Mouse (Mus musculus): ENCODE measurements around the gene Dst. TPM values are rescaled to one million over a fixed set of nuclear protein-coding genes. Genes with fewer than 3 reads are reported as not detected.

The Dst gene
- polyA plus RNA-seq, 1 experiment from 2014 or later, result 24.3 TPM

DNA sequence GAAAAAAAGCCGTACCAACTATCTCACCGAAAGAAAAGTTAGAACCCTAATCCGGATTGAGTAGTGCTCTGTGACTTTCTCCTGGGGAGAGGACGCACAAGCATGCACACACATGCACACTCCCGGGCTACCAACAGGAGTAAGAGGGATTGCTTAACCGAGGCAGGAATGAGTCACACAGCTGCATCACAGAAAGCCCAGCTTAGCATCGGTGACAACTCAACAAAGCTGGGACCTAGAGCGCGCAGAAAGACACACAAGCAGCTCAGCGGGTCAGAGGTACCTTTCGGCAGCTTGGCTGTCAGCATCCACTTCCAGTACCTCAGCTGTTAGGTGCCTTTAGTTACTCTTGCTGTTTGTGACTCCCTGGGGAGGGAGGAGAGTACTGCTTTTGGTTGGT lies 240.0 kb downstream of the Dst start:
- Histone ChIP-seq H3K4me2 (no peak overlapping the region), H3K9me3 (no peaks in the 10 kb centered on the region), H3K27ac (peak overlapping the region; percentile 26; the same call in 1 of the 2 replicates), H3K9ac (no peak overlapping the region), H3K4me3 (replicated peaks) (no peak overlapping the region), H3K4me1 (no peaks in the 10 kb centered on the region), H3K36me3 (no peaks in the 10 kb centered on the region), H3K27me3 (replicated peaks) (no peaks in the 10 kb centered on the region)
- WGBS, result 90% methylated on average over 11 of the region's 11 CpGs
- no peak for ATAC-seq (ENCODE audit: insufficient read depth, low FRiP score, low read depth)

DNA sequence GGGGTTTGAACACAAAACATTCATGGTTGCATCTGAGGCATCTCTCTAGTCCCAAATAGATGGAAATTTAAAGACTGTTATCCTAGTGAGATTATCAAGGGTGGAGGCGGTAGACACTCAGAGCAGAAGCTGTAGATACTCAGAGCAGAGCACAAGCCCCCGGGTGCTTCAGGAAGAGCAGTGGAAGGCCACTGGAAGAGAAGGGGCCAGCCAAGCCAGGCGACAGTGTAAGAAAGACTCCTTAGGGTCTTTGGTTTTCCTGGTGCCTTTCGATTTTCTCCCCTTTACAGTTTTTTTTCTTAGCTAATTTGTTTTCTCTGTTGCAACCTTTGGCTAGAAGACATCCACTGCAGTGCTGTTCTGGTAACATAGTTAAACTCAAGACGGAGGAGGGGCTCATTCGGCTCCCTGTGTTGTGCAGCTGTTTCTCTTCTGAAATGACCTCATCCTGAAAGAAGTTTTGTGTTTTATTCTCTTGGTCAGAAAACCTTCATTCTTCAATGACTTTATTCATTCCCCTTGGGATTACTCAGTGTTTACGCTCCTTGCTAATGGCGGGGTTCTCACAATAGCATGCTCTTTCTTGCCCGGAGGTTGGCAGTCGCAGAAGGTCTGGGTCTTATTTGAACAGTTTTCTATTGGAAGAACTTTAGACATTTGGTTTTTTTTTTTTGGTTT lies 242.5 kb downstream of the Dst start:
- H3K9me3 ChIP-seq, result no peaks in the 10 kb centered on the region
- ATAC-seq (ENCODE audit: insufficient read depth, low FRiP score, low read depth), result peak; percentile 73; the same call in 1 of the 2 replicates
- no peak overlapping the region for H3K4me2 ChIP-seq
- 39% methylated on average over 10 of the region's 10 CpGs for WGBS
- no peak overlapping the region for H3K9ac ChIP-seq
- no peaks in the 10 kb centered on the region for H3K27me3 ChIP-seq (replicated peaks)
- no peak overlapping the region for H3K4me3 ChIP-seq (replicated peaks)
- no peaks in the 10 kb centered on the region for H3K36me3 ChIP-seq
- H3K27ac ChIP-seq, result peak overlapping the region; percentile 76; the same call in 1 of the 2 replicates
- no peaks in the 10 kb centered on the region for H3K4me1 ChIP-seq

DNA sequence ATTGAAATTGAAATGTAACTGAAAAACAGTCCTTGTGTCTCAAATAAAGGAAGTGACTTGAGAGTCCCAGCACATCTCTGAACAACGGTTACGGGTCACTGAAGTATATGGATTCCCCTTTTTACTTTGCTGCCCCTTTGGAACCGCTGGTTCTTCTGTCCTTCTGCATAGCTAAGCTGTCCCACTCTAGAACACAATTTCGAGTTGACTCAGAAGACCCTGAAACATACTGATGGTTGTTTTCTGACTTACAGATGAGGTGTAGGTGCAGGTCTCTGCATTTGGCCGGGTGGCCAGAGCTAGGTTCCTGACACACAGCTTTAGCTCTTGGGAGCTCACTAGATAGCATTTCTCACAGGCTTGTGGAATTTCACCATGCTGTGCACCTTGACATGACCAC lies 244.7 kb downstream of the Dst start:
- 90% methylated on average over 5 of the region's 5 CpGs for WGBS
- Histone ChIP-seq H3K4me3 (replicated peaks) (no peak overlapping the region), H3K9me3 (no peaks in the 10 kb centered on the region), H3K4me2 (no peak overlapping the region), H3K27ac (no peak overlapping the region), H3K9ac (no peak overlapping the region), H3K27me3 (replicated peaks) (no peaks in the 10 kb centered on the region), H3K36me3 (no peaks in the 10 kb centered on the region), H3K4me1 (no peaks in the 10 kb centered on the region)
- ATAC-seq (ENCODE audit: insufficient read depth, low FRiP score, low read depth), result no peak

DNA sequence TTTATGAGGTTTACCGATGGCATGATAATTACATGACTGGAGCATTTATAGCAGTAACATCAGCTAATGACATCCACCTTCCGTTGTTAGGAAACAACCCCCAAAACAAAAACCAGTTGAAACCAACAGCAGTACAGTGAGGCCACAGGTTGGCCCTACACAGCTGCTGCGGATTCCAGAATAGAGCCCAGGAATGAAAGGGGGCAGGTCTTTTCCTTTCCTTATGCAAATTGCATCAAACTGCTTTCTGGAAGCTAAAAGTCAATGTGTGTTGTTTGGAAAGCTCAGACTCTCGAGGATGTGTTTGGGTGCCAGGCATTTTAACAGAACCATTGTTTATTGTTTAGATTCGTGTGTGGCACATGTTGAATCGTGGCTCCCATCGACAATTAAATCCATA lies 248.0 kb downstream of the Dst start:
- ATAC-seq (ENCODE audit: insufficient read depth, low FRiP score, low read depth), result no peak
- WGBS, result 73% methylated on average over 7 of the region's 7 CpGs
- Histone ChIP-seq H3K27me3 (replicated peaks) (no peaks in the 10 kb centered on the region), H3K4me3 (replicated peaks) (no peak overlapping the region), H3K9ac (no peak overlapping the region), H3K27ac (no peak overlapping the region), H3K4me2 (no peak overlapping the region), H3K4me1 (no peaks in the 10 kb centered on the region), H3K9me3 (no peaks in the 10 kb centered on the region), H3K36me3 (no peaks in the 10 kb centered on the region)

DNA sequence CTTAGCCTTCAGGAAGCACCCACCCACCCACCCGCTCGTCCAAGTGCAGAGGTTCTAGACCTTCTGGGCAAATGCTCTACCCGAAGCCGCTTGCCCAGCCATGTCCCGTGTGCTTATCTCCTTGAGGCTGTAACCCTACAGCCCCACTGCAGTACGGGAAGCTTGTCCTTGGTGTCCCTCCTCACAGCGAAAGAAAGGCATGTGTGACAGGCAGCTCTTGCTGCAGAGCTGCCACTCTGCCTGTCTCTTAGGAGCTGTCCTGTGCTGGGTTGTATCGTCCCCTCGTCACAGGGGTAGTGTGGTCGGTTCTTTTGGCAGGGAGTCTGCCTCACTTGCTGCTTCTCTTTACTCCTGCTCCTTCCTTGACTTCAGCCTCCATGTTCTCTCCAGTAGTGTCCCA lies 249.7 kb downstream of the Dst start:
- Histone ChIP-seq H3K4me3 (replicated peaks) (no peak overlapping the region), H3K9me3 (no peaks in the 10 kb centered on the region), H3K4me2 (no peak overlapping the region), H3K4me1 (no peaks in the 10 kb centered on the region), H3K9ac (no peak overlapping the region), H3K27me3 (replicated peaks) (no peaks in the 10 kb centered on the region), H3K36me3 (no peaks in the 10 kb centered on the region), H3K27ac (no peak overlapping the region)
- 85% methylated on average over 10 of the region's 10 CpGs for WGBS
- no peak for ATAC-seq (ENCODE audit: insufficient read depth, low FRiP score, low read depth)

DNA sequence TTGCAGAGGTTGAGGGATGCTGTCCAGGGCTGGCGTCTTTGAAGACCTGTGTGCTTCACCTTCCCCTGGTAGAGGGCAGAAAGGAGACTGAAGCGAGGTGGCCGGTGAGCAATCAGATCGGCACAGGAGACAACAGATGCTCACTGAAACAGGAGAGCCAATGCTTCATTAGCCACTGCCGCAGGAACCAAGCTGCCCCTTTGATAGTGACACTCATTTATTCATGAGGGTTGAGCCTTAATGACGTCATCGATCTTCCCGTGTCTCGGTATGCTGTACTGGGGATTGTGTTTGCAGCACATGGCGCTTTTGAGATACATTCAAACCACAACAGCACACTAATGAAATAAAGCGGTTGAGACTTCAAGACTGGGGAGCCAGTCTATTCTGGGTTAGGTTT lies 250.8 kb downstream of the Dst start:
- H3K4me2 ChIP-seq, result no peak overlapping the region
- H3K9me3 ChIP-seq, result no peaks in the 10 kb centered on the region
- WGBS, result 71% methylated on average over 11 of the region's 11 CpGs
- H3K27ac ChIP-seq, result peak overlapping the region; percentile 21; the same call in 1 of the 2 replicates
- no peaks in the 10 kb centered on the region for H3K27me3 ChIP-seq (replicated peaks)
- no peak overlapping the region for H3K4me3 ChIP-seq (replicated peaks)
- ATAC-seq (ENCODE audit: insufficient read depth, low FRiP score, low read depth), result no peak
- no peaks in the 10 kb centered on the region for H3K4me1 ChIP-seq
- no peaks in the 10 kb centered on the region for H3K36me3 ChIP-seq
- H3K9ac ChIP-seq, result no peak overlapping the region

DNA sequence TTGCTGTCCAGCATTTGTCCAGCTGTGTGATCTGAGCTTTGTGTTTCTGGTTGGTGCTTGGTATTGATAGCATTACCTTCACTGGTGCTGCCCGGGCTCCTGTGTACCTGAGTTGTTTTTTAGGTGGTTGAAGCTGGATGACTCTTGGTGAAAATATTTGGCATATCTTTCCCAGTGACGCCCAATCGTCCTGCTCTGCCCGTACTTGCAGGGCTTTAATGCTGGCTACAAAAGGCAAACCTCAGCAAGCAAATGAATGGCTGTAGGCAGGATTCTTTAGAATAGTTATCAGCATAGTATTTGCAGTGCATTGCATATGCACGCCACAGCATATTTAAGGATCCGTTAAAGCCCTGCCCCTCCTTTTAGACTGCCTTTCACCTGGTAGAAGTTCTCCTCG lies 251.9 kb downstream of the Dst start:
- Histone ChIP-seq H3K4me3 (replicated peaks) (peak overlapping the region; percentile 17; the same call in 1 of the 2 replicates), H3K4me2 (no peak overlapping the region), H3K36me3 (0 out of 2 replicates have a peak, but pooled peaks cover under 1% of the 10 kb centered on the region), H3K9ac (no peak overlapping the region), H3K9me3 (no peaks in the 10 kb centered on the region), H3K27ac (no peak overlapping the region), H3K4me1 (no peaks in the 10 kb centered on the region), H3K27me3 (replicated peaks) (no peaks in the 10 kb centered on the region)
- ATAC-seq (ENCODE audit: insufficient read depth, low FRiP score, low read depth), result no peak; the same call in 1 of the 2 replicates
- 67% methylated on average over 7 of the region's 7 CpGs for WGBS

DNA sequence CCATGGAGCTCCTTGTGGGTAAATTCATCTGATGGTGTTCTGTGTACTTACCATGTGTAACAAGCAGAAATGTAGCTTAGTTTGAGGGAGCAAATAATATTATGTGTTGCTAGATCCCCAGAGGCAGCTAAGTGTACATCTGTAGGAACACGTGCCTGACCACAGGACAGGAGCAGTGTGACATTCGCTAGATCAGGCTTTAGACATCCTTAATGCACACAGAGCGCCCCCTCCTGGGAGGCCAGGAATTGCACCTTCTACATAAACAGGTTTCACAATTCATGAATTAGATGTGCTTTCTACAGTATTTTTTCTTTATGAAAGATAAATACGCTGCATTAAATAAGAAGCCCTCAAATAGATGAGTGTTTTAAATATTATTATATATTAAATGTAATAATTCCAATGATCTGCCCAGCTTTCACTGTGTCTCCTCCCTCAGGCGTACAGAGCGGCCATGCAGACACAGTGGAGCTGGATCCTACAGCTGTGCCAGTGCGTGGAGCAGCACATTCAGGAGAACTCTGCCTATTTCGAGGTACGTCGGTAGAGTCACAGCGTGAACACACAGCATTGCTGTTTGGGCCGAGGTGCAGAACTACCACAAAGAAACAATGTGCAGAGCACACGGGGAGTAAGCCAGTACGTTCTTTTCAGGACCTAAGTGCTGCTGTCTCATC lies 256.7 kb downstream of the Dst start:
- WGBS, result 70% methylated on average over 14 of the region's 14 CpGs
- Histone ChIP-seq H3K4me3 (replicated peaks) (no peak overlapping the region), H3K36me3 (peaks cover 8% of the 10 kb centered on the region), H3K4me1 (no peaks in the 10 kb centered on the region), H3K27me3 (replicated peaks) (no peaks in the 10 kb centered on the region), H3K9me3 (no peaks in the 10 kb centered on the region), H3K4me2 (no peak overlapping the region), H3K9ac (no peak overlapping the region), H3K27ac (no peak overlapping the region)
- ATAC-seq (ENCODE audit: insufficient read depth, low FRiP score, low read depth), result no peak

DNA sequence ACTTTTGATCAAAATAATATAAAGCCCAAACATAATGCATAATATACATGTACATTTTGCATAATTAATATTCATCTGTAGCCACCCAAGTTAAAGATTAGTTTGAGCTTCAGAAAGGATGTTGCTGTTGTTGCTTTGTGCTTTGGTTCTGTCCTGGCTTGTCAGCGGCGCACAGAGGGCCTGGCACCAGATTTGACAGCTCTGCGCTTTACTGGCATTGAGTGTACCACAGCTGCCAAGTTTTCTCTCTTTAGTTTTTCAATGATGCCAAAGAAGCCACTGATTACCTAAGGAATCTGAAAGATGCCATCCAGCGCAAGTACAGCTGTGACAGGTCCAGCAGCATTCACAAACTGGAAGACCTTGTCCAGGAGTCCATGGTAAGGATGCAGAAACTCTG lies 257.9 kb downstream of the Dst start:
- Histone ChIP-seq H3K4me1 (no peaks in the 10 kb centered on the region), H3K9ac (no peak overlapping the region), H3K9me3 (no peaks in the 10 kb centered on the region), H3K27me3 (replicated peaks) (no peaks in the 10 kb centered on the region), H3K4me2 (no peak overlapping the region), H3K4me3 (replicated peaks) (no peak overlapping the region), H3K27ac (no peak overlapping the region), H3K36me3 (peaks cover 13% of the 10 kb centered on the region)
- WGBS, result 96% methylated on average over 4 of the region's 4 CpGs
- ATAC-seq (ENCODE audit: insufficient read depth, low FRiP score, low read depth), result no peak

DNA sequence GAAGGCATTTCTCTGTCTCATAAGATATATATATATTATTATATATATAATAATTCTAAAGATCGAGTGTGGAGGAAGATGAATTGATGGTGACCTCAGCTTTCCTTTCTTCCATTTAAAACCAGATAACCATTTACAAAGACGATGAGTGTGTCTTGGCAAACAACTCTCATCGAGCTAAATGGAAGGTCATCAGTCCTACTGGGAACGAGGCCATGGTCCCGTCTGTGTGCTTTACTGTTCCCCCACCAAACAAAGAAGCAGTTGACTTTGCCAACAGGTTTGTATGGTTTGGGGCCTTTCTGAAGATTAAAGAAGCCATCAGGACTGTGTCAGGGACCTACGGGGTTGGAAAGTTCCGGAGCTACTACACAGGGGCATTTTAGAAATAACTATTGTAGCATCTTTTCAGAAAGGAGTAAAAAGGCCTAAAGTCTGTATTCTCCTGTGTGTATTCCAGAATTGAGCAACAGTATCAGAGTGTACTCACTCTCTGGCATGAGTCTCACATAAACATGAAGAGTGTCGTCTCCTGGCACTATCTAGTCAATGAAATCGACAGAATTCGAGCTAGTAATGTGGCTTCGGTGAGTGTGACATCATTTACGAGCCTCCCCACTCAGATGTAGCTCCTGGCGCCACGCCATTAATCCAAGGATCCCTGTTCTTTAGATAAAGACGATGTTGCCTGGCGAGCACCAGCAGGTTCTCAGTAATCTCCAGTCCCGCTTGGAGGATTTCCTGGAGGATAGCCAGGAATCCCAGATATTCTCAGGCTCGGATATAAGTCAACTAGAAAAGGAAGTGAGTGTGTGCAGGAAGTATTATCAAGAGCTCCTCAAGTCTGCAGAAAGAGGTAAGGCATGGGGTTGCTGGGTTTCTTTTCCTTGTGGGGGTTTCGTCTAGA lies 259.4 kb downstream of the Dst start:
- Histone ChIP-seq H3K9me3 (no peaks in the 10 kb centered on the region), H3K9ac (no peak overlapping the region), H3K4me2 (no peak overlapping the region), H3K4me1 (no peaks in the 10 kb centered on the region), H3K36me3 (peaks cover 20% of the 10 kb centered on the region), H3K4me3 (replicated peaks) (no peak overlapping the region), H3K27me3 (replicated peaks) (no peaks in the 10 kb centered on the region), H3K27ac (no peak overlapping the region)
- ATAC-seq (ENCODE audit: insufficient read depth, low FRiP score, low read depth), result no peak
- WGBS, result 64% methylated on average over 19 of the region's 19 CpGs

DNA sequence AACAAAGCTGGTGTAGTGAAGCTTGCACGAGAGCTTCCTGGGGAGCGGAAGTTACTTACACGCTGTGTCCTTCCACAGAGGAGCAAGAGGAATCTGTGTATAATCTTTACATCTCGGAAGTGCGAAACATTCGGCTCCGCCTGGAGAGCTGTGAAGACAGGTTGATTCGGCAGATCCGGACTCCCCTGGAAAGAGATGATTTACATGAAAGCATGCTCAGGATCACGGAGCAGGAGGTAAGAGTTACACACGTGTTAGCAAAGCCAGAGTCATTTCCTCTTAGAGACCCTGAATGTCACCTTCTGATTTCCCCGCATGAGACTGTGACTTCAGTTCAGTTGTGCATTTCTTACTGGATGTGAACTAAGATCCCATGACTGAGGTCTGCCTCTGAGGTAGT lies 261.1 kb downstream of the Dst start:
- no peak for ATAC-seq (ENCODE audit: insufficient read depth, low FRiP score, low read depth)
- peaks cover 29% of the 10 kb centered on the region for H3K36me3 ChIP-seq
- H3K9ac ChIP-seq, result no peak overlapping the region
- H3K27ac ChIP-seq, result no peak overlapping the region
- no peaks in the 10 kb centered on the region for H3K27me3 ChIP-seq (replicated peaks)
- no peak overlapping the region for H3K4me2 ChIP-seq
- H3K4me1 ChIP-seq, result no peaks in the 10 kb centered on the region
- 95% methylated on average over 12 of the region's 12 CpGs for WGBS
- no peak overlapping the region for H3K4me3 ChIP-seq (replicated peaks)
- no peaks in the 10 kb centered on the region for H3K9me3 ChIP-seq

DNA sequence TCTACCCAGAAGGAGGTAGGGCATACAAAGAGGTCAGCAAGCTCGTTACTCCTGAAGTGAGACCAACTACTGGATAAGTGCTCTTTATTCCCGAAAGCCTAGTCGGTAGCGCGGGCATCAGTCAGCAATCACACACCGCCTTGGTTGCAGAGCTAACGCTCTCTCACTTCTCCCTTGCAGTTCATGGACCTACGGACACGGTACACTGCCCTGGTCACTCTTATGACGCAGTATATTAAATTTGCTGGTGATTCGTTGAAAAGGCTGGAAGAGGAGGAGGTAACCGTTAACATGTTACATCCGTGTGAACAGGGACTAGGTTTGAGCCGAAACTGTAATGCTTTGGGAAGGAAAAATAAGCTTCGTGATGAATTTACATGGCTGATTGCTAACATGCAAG lies 266.5 kb downstream of the Dst start:
- Histone ChIP-seq H3K4me2 (no peak overlapping the region), H3K4me1 (no peaks in the 10 kb centered on the region), H3K4me3 (replicated peaks) (no peak overlapping the region), H3K27me3 (replicated peaks) (no peaks in the 10 kb centered on the region), H3K27ac (no peak overlapping the region), H3K9me3 (no peaks in the 10 kb centered on the region), H3K36me3 (peaks cover 34% of the 10 kb centered on the region), H3K9ac (no peak overlapping the region)
- WGBS, result 93% methylated on average over 15 of the region's 15 CpGs
- ATAC-seq (ENCODE audit: insufficient read depth, low FRiP score, low read depth), result no peak
